Mouse (Mus musculus) ES-E14 (cell line): ENCODE results near the gene Oprl1. TPM values are rescaled to one million over a fixed set of nuclear protein-coding genes. Genes with fewer than 3 reads are reported as not detected.

Experiments used
- DNase-seq: peaks from one replicate; pipeline ENCODE4 v3.0.0-alpha.2; 2013; ENCODE audit warnings: low read depth, low spot score
- H3K27ac ChIP-seq: 2 replicates; pipeline ENCODE4 v1.5.1; 2012; ENCODE audit warnings: low read depth, mild to moderate bottlenecking, low read length, moderate library complexity, mixed read lengths; ENCODE audit not compliant: poor library complexity, insufficient read depth, severe bottlenecking
- H3K36me3 ChIP-seq: 2 replicates; pipeline ENCODE4 v1.6.1; 2012; ENCODE audit warnings: mild to moderate bottlenecking, low read length, moderate library complexity, mixed read lengths; ENCODE audit not compliant: control insufficient read depth, poor library complexity, insufficient read depth, severe bottlenecking
- H3K4me1 ChIP-seq, 2 experiments: fragments of 150-350 bp in 1 of 2; sonication (generic) in 1 of 2; 2 replicates each; pipeline ENCODE4 v1.6.1; 2012; ENCODE audit warnings: low read length in 2 of 2, mild to moderate bottlenecking in 1 of 2, mixed read lengths in 1 of 2; ENCODE audit not compliant: control insufficient read depth in 2 of 2, insufficient read depth in 2 of 2, poor library complexity in 1 of 2
- H3K4me3 ChIP-seq, 2 experiments: fragments of 150-350 bp in 1 of 2; sonication (generic) in 1 of 2; 2 replicates each; pipeline ENCODE4 v1.5.1; 2012; ENCODE audit warnings: low read length in 2 of 2, low read depth in 1 of 2, mild to moderate bottlenecking in 1 of 2, mixed read lengths in 1 of 2; ENCODE audit not compliant: insufficient read depth in 1 of 2, poor library complexity in 1 of 2, severe bottlenecking in 1 of 2
- H3K9ac ChIP-seq: 2 replicates; pipeline ENCODE4 v1.6.1; 2012; ENCODE audit warnings: low read depth, mild to moderate bottlenecking, low read length, mixed read lengths; ENCODE audit not compliant: poor library complexity, insufficient read depth, severe bottlenecking
- H3K9me3 ChIP-seq: fragments of 150-350 bp; sonication (generic); 2 replicates; pipeline ENCODE4 v1.6.1; 2012; ENCODE audit warnings: low read depth, mild to moderate bottlenecking, low read length; ENCODE audit not compliant: control insufficient read depth, insufficient read depth
- CHD2 ChIP-seq: IDR thresholded peaks from 2 replicates; pipeline ENCODE4 v1.6.1; 2014; ENCODE audit warnings: mild to moderate bottlenecking, low read depth, low read length, inconsistent platforms
- HCFC1 ChIP-seq: IDR thresholded peaks from 2 replicates; pipeline ENCODE4 v1.6.1; 2012; ENCODE audit warnings: low read length, inconsistent platforms, borderline replicate concordance; ENCODE audit not compliant: insufficient read depth
- MAFK ChIP-seq: IDR thresholded peaks from 2 replicates; pipeline ENCODE4 v1.6.1; 2014; ENCODE audit warnings: mild to moderate bottlenecking, low read depth, low read length, inconsistent platforms; ENCODE audit not compliant: insufficient read depth
- ZC3H11A ChIP-seq: IDR thresholded peaks from 2 replicates; pipeline ENCODE4 v1.6.1; 2012; ENCODE audit warnings: low read depth, mild to moderate bottlenecking, inconsistent platforms, low read length, borderline replicate concordance
- ZNF384 ChIP-seq: IDR thresholded peaks from 2 replicates; pipeline ENCODE4 v1.6.1; 2012; ENCODE audit warnings: low read depth, low read length, inconsistent platforms
- in situ Hi-C, 2 experiments: fragments of 600-800 bp; cut with MboI; formaldehyde crosslinking; loops; one replicate each; pipeline ENCODE4 v1.15.1; 2025; ENCODE audit warnings: low sequenced_read_pairs in 2 of 2, inconsistent platforms in 1 of 2; ENCODE audit not compliant: unreplicated experiment in 2 of 2
- total RNA-seq: library from RNA; depleted of rRNA; stranded (reverse); fragments of 300-350 nt; gene quantifications from 2 replicates; pipeline ENCODE4 v1.2.3, GENCODE M21; 2012; rRNA removed

Gene Oprl1
- 2.9 and 3.0 TPM in 2 replicates for total RNA-seq

- H3K9me3 ChIP-seq, result no peaks in the 10 kb centered on the region
- peak within 1 kb of the TSS; percentile 30; the same call in 1 of the 2 replicates for H3K9ac ChIP-seq
- no peak for DNase-seq
- H3K4me3 ChIP-seq, result peak within 1 kb of the TSS; percentile 27 to 52; a peak in 3 of 4 replicates
- TF ChIP-seq ZC3H11A, result no peak
- peak; percentile 92 for TF ChIP-seq ZNF384
- H3K27ac ChIP-seq, result no peak within 1 kb of the TSS
- peaks cover 0 to 7% of the 10 kb centered on the region in 2 experiments; a peak in 1 of 4 replicates for H3K4me1 ChIP-seq
- in situ Hi-C loops, result no loop called here
- H3K36me3 ChIP-seq, result no peaks in the 10 kb centered on the region
Measured at GRCm38 (mm10) chr2:181714903-181715326, at the start of gene Oprl1. Gene Oprl1, plus strand, starts transcription at chr2:181715016.

- peaks cover 0 to 12% of the 10 kb centered on the region in 2 experiments; a peak in 1 of 4 replicates for H3K4me1 ChIP-seq
- no peaks in the 10 kb centered on the region for H3K9me3 ChIP-seq
- in situ Hi-C loops, result no loop called here
- H3K4me3 ChIP-seq, result peak overlapping the region; percentile 51 to 54
- H3K36me3 ChIP-seq, result no peaks in the 10 kb centered on the region
- DNase-seq, result no peak
- H3K27ac ChIP-seq, result no peak overlapping the region
- TF ChIP-seq ZC3H11A (no peak), HCFC1 (no peak), MAFK (no peak), CHD2 (no peak), ZNF384 (no peak)
- peak overlapping the region; percentile 0 for H3K9ac ChIP-seq
Measured at GRCm38 (mm10) chr2:181670285-181670912, 44.4 kb upstream of the Oprl1 start.

- Histone ChIP-seq H3K9me3 (no peaks in the 10 kb centered on the region), H3K27ac (no peak overlapping the region), H3K4me1 (peaks cover 0 to 12% of the 10 kb centered on the region in 2 experiments; a peak in 1 of 4 replicates), H3K36me3 (no peaks in the 10 kb centered on the region), H3K9ac (peak overlapping the region; percentile 0), H3K4me3 (peak overlapping the region; percentile 51 to 54)
- in situ Hi-C loops, result no loop called here
- TF ChIP-seq ZC3H11A, result no peak
- no peak for TF ChIP-seq CHD2
- no peak for TF ChIP-seq HCFC1
- no peak for TF ChIP-seq MAFK
- TF ChIP-seq ZNF384, result no peak
- DNase-seq, result no peak
Measured at GRCm38 (mm10) chr2:181670913-181671311, 43.9 kb upstream of the Oprl1 start.

GRCm38 (mm10) chr2:181671326-181671725, 43.5 kb upstream of the Oprl1 start, which contains the start of gene Sox18:
Gene Sox18, minus strand, starts transcription at chr2:181671640.
- Histone ChIP-seq H3K36me3 (no peaks in the 10 kb centered on the region), H3K9me3 (no peaks in the 10 kb centered on the region), H3K9ac (peak within 1 kb of the TSS; percentile 0), H3K4me1 (peaks cover 0 to 12% of the 10 kb centered on the region in 2 experiments; a peak in 1 of 4 replicates), H3K4me3 (peak within 1 kb of the TSS; percentile 51 to 54), H3K27ac (no peak within 1 kb of the TSS)
- in situ Hi-C loops, result no loop called here
- DNase-seq, result no peak
- no peak for TF ChIP-seq CHD2
- TF ChIP-seq ZNF384, result no peak
- TF ChIP-seq ZC3H11A, result no peak
- TF ChIP-seq MAFK, result no peak
- TF ChIP-seq HCFC1, result no peak
